Mouse (Mus musculus) olfactory bulb, adult 2 months (tissue): ENCODE measurements around the gene Ppm1a. TPM values are rescaled to one million over a fixed set of nuclear protein-coding genes. Genes with fewer than 3 reads are reported as not detected.
"Not testable (repeated sequence)": the region's sequence is repeated elsewhere in the genome, so short reads cannot be mapped to it uniquely, and the experiment has no call there.

ENCODE experiments used
- H3K27ac ChIP-seq: fragments of 200-500 bp; 2 replicates; pipeline ENCODE4 v1.5.1; 2012; ENCODE audit warnings: low read depth, low read length; ENCODE audit not compliant: insufficient read depth
- H3K4me1 ChIP-seq: fragments of 200-500 bp; 2 replicates; pipeline ENCODE4 v1.6.1; 2012; ENCODE audit warnings: low read length; ENCODE audit not compliant: control insufficient read depth, insufficient read depth
- H3K4me3 ChIP-seq: fragments of 200-500 bp; 2 replicates; pipeline ENCODE4 v1.5.1; 2012; ENCODE audit warnings: mild to moderate bottlenecking, low read depth, low read length, moderate library complexity; ENCODE audit not compliant: insufficient read depth
- CTCF ChIP-seq: fragments of 200-500 bp; IDR thresholded peaks from 2 replicates; pipeline ENCODE4 v1.5.1; 2012; ENCODE audit warnings: low read depth, mild to moderate bottlenecking, low read length, moderate library complexity; ENCODE audit not compliant: insufficient read depth
- POLR2A ChIP-seq: fragments of 200-500 bp; IDR thresholded peaks from 2 replicates; pipeline ENCODE4 v1.6.1; 2012; ENCODE audit warnings: mild to moderate bottlenecking, low read depth, low read length, moderate library complexity; ENCODE audit not compliant: insufficient read depth
- WGBS: fragments of 180-500 bp; shearing (Covaris S2); methylation state at CpG from one replicate; pipeline ENCODE4 v1.1.7; 2018; 5-methylcytosine and 5-hydroxymethylcytosine counted together
- polyA plus RNA-seq: library from polyadenylated mRNA; stranded (reverse); fragments of >200 nt; gene quantifications from 2 replicates; pipeline ENCODE4 v1.2.4, GENCODE M21; 2012; ENCODE audit warnings: low replicate concordance; ENCODE audit not compliant: missing spikeins, insufficient read depth, insufficient read length

Gene Ppm1a
- polyA plus RNA-seq, 1 experiment, result 406 TPM

DNA sequence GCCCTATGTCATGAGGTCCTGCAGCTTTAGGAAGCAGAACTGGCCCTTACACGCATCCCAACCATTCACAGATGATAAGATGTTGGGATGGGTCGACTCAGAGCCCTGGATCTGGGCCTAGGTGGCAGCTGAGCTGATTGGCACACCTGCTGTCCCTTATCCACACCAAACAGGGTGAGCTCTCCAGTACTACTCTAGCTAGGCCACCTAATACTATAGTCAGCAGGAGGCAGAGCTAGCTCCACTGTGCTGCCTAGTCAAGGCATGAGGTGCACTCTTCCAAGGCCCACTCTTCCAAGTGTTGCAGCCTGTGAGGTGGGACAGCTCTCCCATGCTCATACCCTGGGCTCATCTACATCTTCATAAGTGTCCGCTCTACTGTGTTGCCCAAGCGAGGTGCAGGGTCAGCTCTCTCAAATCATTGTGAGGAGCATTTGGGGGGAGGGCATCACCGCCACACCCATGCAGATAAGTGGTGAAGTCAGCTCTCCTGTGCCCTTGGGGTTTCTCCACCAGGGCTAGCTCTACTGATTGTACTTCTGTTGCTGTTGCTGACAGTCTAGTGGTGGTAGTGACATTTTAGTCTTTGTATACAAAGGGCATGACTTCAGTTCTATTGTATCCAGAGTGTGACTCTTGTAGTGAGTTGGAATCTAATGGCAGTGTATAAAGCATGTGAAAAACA, 12.4 kb downstream of the Ppm1a start:
- WGBS, result 91% methylated on average over 5 of the region's 5 CpGs
- Histone ChIP-seq H3K27ac (no peak overlapping the region), H3K4me1 (peaks cover 9% of the 10 kb centered on the region), H3K4me3 (no peak overlapping the region)
- TF ChIP-seq CTCF, result no peak
- no peak for TF ChIP-seq POLR2A

DNA sequence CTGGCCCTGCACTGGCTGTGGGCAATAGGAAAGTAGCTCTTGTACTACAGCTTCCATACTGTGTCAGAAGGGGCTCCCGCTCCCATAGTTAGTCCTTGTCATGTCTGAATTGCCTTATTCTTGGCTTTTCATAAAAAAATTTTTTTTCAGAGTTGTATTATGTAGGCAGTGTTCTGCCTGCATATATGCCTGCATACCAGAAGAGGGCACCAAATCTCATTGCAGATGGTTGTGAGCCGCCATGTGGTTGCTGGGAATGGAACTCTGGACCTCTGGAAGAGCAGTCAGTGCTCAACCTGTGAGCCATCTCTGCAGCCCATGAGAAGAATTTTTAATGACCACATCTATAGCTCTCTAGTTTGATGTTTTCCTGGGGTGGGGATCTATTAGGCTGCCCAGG, 13.9 kb downstream of the Ppm1a start:
- H3K4me1 ChIP-seq, result peaks cover 9% of the 10 kb centered on the region
- TF ChIP-seq POLR2A (no peak), CTCF (no peak)
- no peak overlapping the region for H3K4me3 ChIP-seq
- 96% methylated on average over 2 of the region's 2 CpGs for WGBS
- no peak overlapping the region for H3K27ac ChIP-seq

DNA sequence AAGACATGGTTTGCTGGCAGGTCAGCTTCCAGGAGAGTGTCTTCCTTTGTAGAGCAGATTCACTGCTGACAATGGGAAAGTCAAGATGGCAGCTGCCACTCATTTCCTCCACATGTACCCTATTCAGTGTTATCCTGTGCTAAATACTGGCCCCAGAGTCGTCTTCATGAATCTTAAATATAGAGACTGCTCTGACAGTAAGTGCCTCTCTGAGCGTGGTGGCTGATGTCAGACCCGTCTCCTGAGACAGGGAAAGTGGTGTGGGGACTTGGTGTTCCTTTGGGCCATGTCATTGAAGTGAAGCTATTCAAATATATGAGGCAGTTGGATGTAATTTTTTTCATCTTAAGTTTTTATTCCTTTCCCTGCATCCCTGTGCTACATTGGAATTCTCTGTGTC, 14.5 kb downstream of the Ppm1a start:
- Histone ChIP-seq H3K4me1 (peaks cover 9% of the 10 kb centered on the region), H3K4me3 (no peak overlapping the region), H3K27ac (no peak overlapping the region)
- WGBS, result 73% methylated on average over 3 of the region's 3 CpGs
- TF ChIP-seq CTCF, result no peak
- TF ChIP-seq POLR2A, result no peak

DNA sequence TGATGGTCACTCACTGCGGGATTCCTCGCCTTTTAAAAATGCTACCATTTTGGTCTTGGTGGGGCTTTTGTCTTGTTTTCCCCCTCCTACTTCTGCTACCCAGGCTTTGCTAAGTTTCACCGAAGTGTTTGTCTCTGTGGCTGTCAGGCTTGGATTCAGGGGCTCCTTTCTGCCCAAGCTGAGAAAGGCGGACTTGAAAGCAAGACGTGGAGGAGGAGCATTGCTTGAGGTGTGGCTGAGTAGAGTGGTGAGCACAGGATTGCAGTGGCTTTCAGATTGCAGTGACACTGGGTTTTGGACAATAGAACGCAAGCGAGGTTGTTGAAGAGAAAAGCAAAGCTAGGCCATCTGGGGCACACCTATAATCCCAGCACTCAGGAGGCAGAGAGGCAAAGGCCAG, 16.7 kb downstream of the Ppm1a start:
- TF ChIP-seq CTCF, result no peak
- TF ChIP-seq POLR2A, result no peak
- 60% methylated on average over 7 of the region's 7 CpGs for WGBS
- Histone ChIP-seq H3K4me1 (peaks cover 9% of the 10 kb centered on the region), H3K4me3 (no peak overlapping the region), H3K27ac (no peak overlapping the region)

- Histone ChIP-seq H3K4me1 (peaks cover 3% of the 10 kb centered on the region; the same call in 1 of the 2 replicates), H3K27ac (no peak overlapping the region), H3K4me3 (no peak overlapping the region)
- WGBS, result 83% methylated on average over 4 of the region's 4 CpGs
- TF ChIP-seq POLR2A, result no peak
- TF ChIP-seq CTCF, result no peak
Observed at GRCm38 (mm10) chr12:72777244-72777643, 20.0 kb downstream of the Ppm1a start.

DNA sequence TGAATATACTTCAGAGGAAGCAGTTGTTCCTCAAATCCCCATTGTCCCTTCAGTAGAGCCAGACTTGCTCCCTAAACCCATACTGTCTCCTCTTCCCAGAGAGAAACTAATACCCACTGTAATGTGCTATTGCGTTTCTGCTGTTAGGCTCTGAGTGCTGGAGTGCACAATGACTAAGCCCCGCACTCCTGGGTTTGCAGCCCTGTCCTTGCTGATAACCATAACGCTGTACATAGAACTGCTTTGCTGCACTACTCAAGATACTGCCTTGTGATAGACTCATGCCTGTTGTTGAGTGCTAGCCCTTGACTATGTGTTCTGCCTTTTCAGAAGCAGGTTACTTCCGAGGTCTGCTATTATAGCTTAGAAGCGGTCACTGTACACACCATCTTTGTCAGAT, 22.9 kb downstream of the Ppm1a start:
- no peak overlapping the region for H3K27ac ChIP-seq
- 89% methylated on average over 5 of the region's 5 CpGs for WGBS
- no peak overlapping the region for H3K4me3 ChIP-seq
- TF ChIP-seq POLR2A, result no peak
- no peak for TF ChIP-seq CTCF
- H3K4me1 ChIP-seq, result peaks cover 2% of the 10 kb centered on the region; the same call in 1 of the 2 replicates

DNA sequence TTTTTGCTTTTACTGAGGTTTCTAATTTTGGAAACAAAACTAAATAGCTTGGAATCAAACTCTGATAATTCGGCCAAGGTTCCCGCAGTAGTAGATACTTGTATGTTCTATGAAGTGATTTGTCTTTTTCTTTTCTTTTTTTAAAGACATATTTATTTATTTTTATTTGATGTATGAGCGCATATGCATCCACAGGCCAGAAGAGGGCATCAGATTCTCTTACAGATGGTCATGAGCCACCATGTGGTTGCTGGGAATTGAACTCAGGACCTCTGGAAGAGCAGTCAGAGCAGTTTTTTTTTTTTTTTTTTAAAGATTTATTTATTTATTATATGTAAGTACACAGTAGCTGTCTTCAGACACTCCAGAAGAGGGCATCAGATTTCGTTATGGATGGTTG, 25.5 kb downstream of the Ppm1a start:
- H3K27ac ChIP-seq, H3K4me3 ChIP-seq, H3K4me1 ChIP-seq: not testable (repeated sequence)
- 53% methylated on average over 4 of the region's 4 CpGs for WGBS

DNA sequence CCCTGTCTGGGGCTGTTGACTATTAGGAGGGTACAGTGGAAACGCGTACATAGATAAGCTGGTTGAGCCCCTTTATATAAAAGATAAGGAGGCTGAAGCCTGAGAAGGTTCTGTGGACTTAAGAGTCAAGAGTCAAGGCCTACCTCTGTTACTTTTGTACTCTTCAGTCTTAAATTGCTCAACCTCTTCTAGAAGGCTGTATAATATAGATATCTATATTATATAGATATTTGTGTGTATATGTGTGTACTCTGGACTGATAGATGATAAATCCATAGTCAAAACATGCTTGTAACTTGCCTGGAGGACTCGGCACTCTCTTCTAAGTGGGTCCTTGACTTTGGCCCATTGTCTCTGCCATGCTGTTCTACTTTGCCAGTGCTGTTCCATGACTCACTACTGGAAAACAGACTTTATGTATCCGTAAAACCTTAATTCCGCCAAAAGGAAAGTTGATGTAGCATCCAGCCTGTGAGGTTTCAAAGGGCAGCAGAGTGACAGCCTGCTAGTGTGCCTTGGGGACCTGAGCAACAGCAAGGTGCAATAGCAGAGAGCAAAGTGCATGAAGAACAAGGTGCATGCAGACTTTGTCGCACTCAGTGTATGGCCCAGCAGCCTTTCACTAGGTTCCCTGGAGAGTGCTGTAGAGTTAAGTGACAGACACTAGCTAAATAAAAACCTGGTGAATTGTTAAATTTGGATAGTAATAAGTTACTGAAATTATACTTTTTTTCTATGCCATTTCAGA, 28.1 kb downstream of the Ppm1a start:
- no peak for TF ChIP-seq POLR2A
- no peak for TF ChIP-seq CTCF
- H3K27ac ChIP-seq, result no peak overlapping the region
- H3K4me1 ChIP-seq, result peaks cover 5% of the 10 kb centered on the region; the same call in 1 of the 2 replicates
- H3K4me3 ChIP-seq, result no peak overlapping the region
- 93% methylated on average over 6 of the region's 6 CpGs for WGBS

DNA sequence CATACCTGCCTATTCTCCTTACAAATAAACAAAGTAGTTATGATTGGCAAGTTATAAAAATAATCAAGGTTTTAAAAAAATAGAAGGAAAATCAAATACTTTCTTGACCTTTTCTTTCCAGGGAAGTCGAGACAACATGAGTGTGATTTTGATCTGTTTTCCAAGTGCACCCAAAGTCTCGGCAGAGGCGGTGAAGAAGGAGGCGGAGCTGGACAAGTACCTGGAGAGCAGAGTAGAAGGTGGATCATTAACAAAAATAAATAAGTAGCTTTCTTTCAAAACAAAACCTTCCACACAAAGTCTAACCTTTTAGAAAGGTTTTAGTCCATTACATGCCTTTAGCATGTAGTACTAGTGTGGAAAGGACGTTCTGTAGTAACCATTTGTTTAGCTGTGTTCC, 29.3 kb downstream of the Ppm1a start:
- WGBS, result 90% methylated on average over 5 of the region's 5 CpGs
- H3K27ac ChIP-seq, result no peak overlapping the region
- H3K4me1 ChIP-seq, result peaks cover 7% of the 10 kb centered on the region; the same call in 1 of the 2 replicates
- H3K4me3 ChIP-seq, result no peak overlapping the region
- TF ChIP-seq POLR2A (no peak), CTCF (no peak)

- Histone ChIP-seq H3K4me1 (peaks cover 7% of the 10 kb centered on the region; the same call in 1 of the 2 replicates), H3K27ac (no peak overlapping the region), H3K4me3 (no peak overlapping the region)
- TF ChIP-seq CTCF (no peak), POLR2A (no peak)
- WGBS, result 76% methylated on average over 4 of the region's 4 CpGs
Observed at GRCm38 (mm10) chr12:72786986-72787385, 29.7 kb downstream of the Ppm1a start.
